Mouse (Mus musculus): ENCODE measurements around the gene Zmat5. TPM values are rescaled to one million over a fixed set of nuclear protein-coding genes. Genes with fewer than 3 reads are reported as not detected.

The Zmat5 gene
- polyA plus RNA-seq, 1 experiment from 2014 or later, result 81.5 TPM

DNA sequence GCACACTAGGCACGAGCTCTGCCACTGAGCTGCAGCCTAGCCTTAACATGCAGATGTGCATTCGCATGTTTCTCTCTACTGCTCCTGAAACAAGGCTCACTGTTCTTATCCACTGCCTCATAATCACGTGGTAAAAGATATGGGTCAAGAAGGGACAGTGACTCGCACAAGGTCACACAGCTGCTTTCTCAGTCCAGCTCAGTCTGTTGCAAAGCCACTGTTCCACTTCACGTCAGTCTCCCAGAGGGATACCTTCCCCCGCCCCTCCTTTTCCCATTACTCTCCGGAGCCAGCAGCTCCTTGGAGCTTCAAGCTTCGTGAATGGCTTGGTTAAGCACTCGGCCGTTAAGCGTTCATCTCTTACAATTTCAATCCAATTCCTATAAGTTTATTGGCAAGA lies 15.9 kb downstream of the Zmat5 start:
- no peaks in the 10 kb centered on the region for H3K9me3 ChIP-seq
- H3K4me3 ChIP-seq, result no peak overlapping the region
- no peaks in the 10 kb centered on the region for H3K4me1 ChIP-seq
- H3K4me2 ChIP-seq (replicated peaks), result no peak overlapping the region
- ATAC-seq (ENCODE audit: low FRiP score, low read depth), result no peak
- H3K27ac ChIP-seq (replicated peaks), result no peak overlapping the region
- peaks cover 27% of the 10 kb centered on the region for H3K36me3 ChIP-seq
- WGBS, result 70% methylated on average over 11 of the region's 11 CpGs
- H3K27me3 ChIP-seq, result no peaks in the 10 kb centered on the region
- H3K9ac ChIP-seq (replicated peaks), result no peak overlapping the region

GRCm38 (mm10) chr11:4720900-4721580 lies 16.6 kb downstream of the Zmat5 start:
- no peak overlapping the region for H3K4me2 ChIP-seq (replicated peaks)
- no peaks in the 10 kb centered on the region for H3K27me3 ChIP-seq
- H3K27ac ChIP-seq (replicated peaks), result no peak overlapping the region
- no peaks in the 10 kb centered on the region for H3K9me3 ChIP-seq
- 52% methylated on average over 7 of the region's 7 CpGs for WGBS
- no peak overlapping the region for H3K9ac ChIP-seq (replicated peaks)
- no peak overlapping the region for H3K4me3 ChIP-seq
- no peaks in the 10 kb centered on the region for H3K4me1 ChIP-seq
- ATAC-seq (ENCODE audit: low FRiP score, low read depth), result no peak
- peaks cover 33% of the 10 kb centered on the region for H3K36me3 ChIP-seq

- Histone ChIP-seq H3K4me1 (no peaks in the 10 kb centered on the region), H3K27me3 (no peaks in the 10 kb centered on the region), H3K27ac (replicated peaks) (no peak overlapping the region), H3K9me3 (no peaks in the 10 kb centered on the region), H3K4me2 (replicated peaks) (no peak overlapping the region), H3K9ac (replicated peaks) (no peak overlapping the region), H3K36me3 (peaks cover 40% of the 10 kb centered on the region), H3K4me3 (no peak overlapping the region)
- 86% methylated on average over 8 of the region's 8 CpGs for WGBS
- no peak for ATAC-seq (ENCODE audit: low FRiP score, low read depth)
Measured at GRCm38 (mm10) chr11:4721728-4722127, 17.2 kb downstream of the Zmat5 start.

DNA sequence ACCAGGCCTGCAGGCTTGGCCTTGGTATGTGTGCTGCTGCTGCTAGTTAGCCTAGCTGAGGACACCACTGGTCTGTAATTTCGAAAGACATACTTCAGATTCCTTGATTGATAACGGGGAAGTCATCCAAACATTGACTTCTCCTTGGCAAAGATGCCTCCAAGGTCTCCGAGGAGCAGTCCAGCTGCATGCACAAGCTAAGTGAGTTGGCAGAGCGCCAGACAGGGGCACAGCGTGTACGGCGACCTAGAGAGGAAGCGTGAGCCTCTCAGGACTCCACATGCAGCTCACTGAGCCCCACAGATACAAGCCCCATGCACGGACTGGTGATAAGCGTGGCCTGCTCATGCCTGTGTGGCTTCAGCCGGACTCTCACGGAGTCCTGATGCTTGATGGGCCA lies 25.1 kb downstream of the Zmat5 start:
- Histone ChIP-seq H3K27me3 (no peaks in the 10 kb centered on the region), H3K4me3 (no peak overlapping the region), H3K4me1 (no peaks in the 10 kb centered on the region), H3K36me3 (peaks cover 22% of the 10 kb centered on the region), H3K27ac (replicated peaks) (no peak overlapping the region), H3K4me2 (replicated peaks) (no peak overlapping the region), H3K9ac (replicated peaks) (no peak overlapping the region), H3K9me3 (no peaks in the 10 kb centered on the region)
- WGBS, result 88% methylated on average over 12 of the region's 12 CpGs
- no peak for ATAC-seq (ENCODE audit: low FRiP score, low read depth)

- Histone ChIP-seq H3K36me3 (peaks cover 17% of the 10 kb centered on the region), H3K4me3 (no peak overlapping the region), H3K4me1 (peaks cover 2% of the 10 kb centered on the region), H3K4me2 (replicated peaks) (no peak overlapping the region), H3K9ac (replicated peaks) (no peak overlapping the region), H3K27me3 (no peaks in the 10 kb centered on the region), H3K27ac (replicated peaks) (no peak overlapping the region), H3K9me3 (no peaks in the 10 kb centered on the region)
- 85% methylated on average over 6 of the region's 6 CpGs for WGBS
- no peak for ATAC-seq (ENCODE audit: low FRiP score, low read depth)
Measured at GRCm38 (mm10) chr11:4730096-4730495, 25.6 kb downstream of the Zmat5 start.

DNA sequence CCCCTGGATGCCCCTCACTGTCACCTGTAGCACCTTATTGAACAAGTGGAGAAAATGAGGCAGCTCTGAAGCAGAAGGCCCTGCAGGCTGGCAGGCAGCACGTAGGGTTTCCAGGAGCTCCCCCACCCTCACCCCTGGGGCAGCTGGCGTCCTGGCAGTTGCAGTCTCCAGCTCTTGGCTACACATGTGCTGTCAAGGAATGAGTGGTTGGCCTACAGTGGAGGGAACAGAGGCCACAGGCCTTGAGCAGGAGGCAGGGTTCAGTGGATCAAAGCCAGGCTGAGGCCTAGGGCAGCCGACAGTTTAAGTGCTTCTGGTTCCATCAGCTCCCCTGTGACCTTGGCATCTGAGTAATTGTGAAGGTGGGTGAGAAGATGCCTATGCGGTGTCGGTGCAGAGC lies 26.4 kb downstream of the Zmat5 start:
- peaks cover 9% of the 10 kb centered on the region; the same call in 1 of the 2 replicates for H3K36me3 ChIP-seq
- ATAC-seq (ENCODE audit: low FRiP score, low read depth), result no peak
- H3K9me3 ChIP-seq, result no peaks in the 10 kb centered on the region
- no peak overlapping the region for H3K4me2 ChIP-seq (replicated peaks)
- 85% methylated on average over 5 of the region's 5 CpGs for WGBS
- H3K27ac ChIP-seq (replicated peaks), result no peak overlapping the region
- no peak overlapping the region for H3K4me3 ChIP-seq
- peaks cover 4% of the 10 kb centered on the region; the same call in 1 of the 2 replicates for H3K27me3 ChIP-seq
- no peak overlapping the region for H3K9ac ChIP-seq (replicated peaks)
- peaks cover 8% of the 10 kb centered on the region for H3K4me1 ChIP-seq

- no peak overlapping the region for H3K9ac ChIP-seq (replicated peaks)
- no peak for ATAC-seq (ENCODE audit: low FRiP score, low read depth)
- 0 out of 2 replicates have a peak, but pooled peaks cover under 1% of the 10 kb centered on the region for H3K36me3 ChIP-seq
- WGBS, result 71% methylated on average over 7 of the region's 7 CpGs
- H3K4me3 ChIP-seq, result no peak overlapping the region
- H3K4me2 ChIP-seq (replicated peaks), result no peak overlapping the region
- H3K9me3 ChIP-seq, result no peaks in the 10 kb centered on the region
- H3K4me1 ChIP-seq, result peaks cover 8% of the 10 kb centered on the region
- peaks cover 6% of the 10 kb centered on the region; the same call in 1 of the 2 replicates for H3K27me3 ChIP-seq
- no peak overlapping the region for H3K27ac ChIP-seq (replicated peaks)
Measured at GRCm38 (mm10) chr11:4731781-4732180, 27.3 kb downstream of the Zmat5 start.

DNA sequence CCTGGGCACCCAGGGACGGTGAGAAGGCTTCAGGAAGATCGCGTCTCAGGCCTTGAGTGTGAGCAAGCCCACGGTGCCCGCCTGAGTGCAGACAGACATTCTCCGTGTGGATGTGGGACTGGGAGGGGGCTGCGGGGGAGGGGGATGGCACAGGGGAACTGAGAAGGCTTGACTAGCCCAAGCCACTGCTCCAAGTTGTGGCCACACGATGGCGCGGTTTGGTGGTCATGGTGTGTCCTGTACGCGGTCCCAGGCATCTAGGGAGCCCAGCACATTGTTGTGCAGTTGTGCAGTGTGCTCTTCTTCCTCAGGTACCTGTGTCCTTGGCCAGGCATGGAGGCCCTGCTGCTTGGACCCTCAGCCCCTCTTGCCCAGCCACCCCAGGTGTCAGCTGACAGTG lies 29.7 kb downstream of the Zmat5 start:
- Histone ChIP-seq H3K9ac (replicated peaks) (no peak overlapping the region), H3K27me3 (peaks cover 6% of the 10 kb centered on the region; the same call in 1 of the 2 replicates), H3K4me1 (peaks cover 8% of the 10 kb centered on the region), H3K4me3 (no peak overlapping the region), H3K4me2 (replicated peaks) (no peak overlapping the region), H3K9me3 (no peaks in the 10 kb centered on the region), H3K36me3 (peaks cover 12% of the 10 kb centered on the region; the same call in 1 of the 2 replicates), H3K27ac (replicated peaks) (no peak overlapping the region)
- 31% methylated on average over 12 of the region's 12 CpGs for WGBS
- no peak for ATAC-seq (ENCODE audit: low FRiP score, low read depth)

GRCm38 (mm10) chr11:4736355-4736754 lies 31.9 kb downstream of the Zmat5 start:
- WGBS, result 46% methylated on average over 6 of the region's 6 CpGs
- H3K36me3 ChIP-seq, result peaks cover 12% of the 10 kb centered on the region; the same call in 1 of the 2 replicates
- H3K27ac ChIP-seq (replicated peaks), result no peak overlapping the region
- H3K4me1 ChIP-seq, result peaks cover 8% of the 10 kb centered on the region
- H3K4me3 ChIP-seq, result no peak overlapping the region
- H3K9me3 ChIP-seq, result no peaks in the 10 kb centered on the region
- 0 out of 2 replicates have a peak, but pooled peaks have one; percentile 34 for ATAC-seq (ENCODE audit: low FRiP score, low read depth)
- peaks cover 12% of the 10 kb centered on the region; the same call in 1 of the 2 replicates for H3K27me3 ChIP-seq
- no peak overlapping the region for H3K9ac ChIP-seq (replicated peaks)
- H3K4me2 ChIP-seq (replicated peaks), result no peak overlapping the region

DNA sequence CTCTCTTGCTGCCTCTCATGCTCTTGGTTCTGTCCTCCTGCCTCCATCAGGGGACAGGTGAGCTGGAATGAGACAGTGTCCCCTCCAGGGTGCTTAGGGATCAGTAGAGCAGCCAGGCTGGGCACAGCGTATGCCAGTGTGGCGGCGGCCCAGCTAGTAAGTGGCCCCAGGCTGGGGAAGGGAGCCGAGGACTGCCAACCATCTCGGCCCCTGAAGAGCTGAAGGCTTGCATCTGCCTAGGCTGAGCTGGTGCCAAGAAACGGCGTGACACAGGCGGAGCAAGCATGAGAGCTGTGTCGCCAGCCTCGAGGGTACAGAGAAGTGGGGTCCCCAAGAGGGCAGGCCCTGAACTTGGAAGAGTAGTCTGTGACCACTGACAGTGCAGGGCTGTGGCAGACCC lies 33.2 kb downstream of the Zmat5 start:
- no peak overlapping the region for H3K9ac ChIP-seq (replicated peaks)
- peaks cover 12% of the 10 kb centered on the region; the same call in 1 of the 2 replicates for H3K36me3 ChIP-seq
- no peak overlapping the region for H3K27ac ChIP-seq (replicated peaks)
- WGBS, result 87% methylated on average over 10 of the region's 10 CpGs
- ATAC-seq (ENCODE audit: low FRiP score, low read depth), result no peak
- peaks cover 8% of the 10 kb centered on the region for H3K4me1 ChIP-seq
- H3K27me3 ChIP-seq, result peaks cover 24% of the 10 kb centered on the region
- H3K4me3 ChIP-seq, result no peak overlapping the region
- no peak overlapping the region for H3K4me2 ChIP-seq (replicated peaks)
- H3K9me3 ChIP-seq, result no peaks in the 10 kb centered on the region

DNA sequence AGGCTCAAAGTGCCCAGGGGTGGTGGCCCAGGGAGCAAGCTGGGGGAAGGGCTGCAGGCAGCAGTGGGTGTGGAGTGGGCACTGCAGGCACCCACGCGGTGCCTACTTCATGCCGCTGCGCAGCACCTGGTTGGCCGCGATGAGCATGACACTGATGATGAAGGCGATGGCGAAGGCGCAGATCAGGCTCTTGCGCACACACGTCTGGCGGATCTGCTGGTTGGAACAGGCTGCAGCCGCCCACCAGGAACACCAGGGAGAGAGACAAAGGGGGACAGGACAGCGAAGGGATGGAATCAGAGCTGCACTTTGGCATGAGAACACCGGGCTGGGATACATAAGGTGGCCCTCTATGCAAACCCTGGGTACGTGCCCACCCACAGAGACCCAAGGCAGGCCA lies 34.2 kb downstream of the Zmat5 start:
- no peak for ATAC-seq (ENCODE audit: low FRiP score, low read depth)
- Histone ChIP-seq H3K36me3 (peaks cover 12% of the 10 kb centered on the region; the same call in 1 of the 2 replicates), H3K4me2 (replicated peaks) (no peak overlapping the region), H3K27me3 (peaks cover 33% of the 10 kb centered on the region), H3K27ac (replicated peaks) (no peak overlapping the region), H3K9ac (replicated peaks) (no peak overlapping the region), H3K4me3 (no peak overlapping the region), H3K9me3 (no peaks in the 10 kb centered on the region), H3K4me1 (peaks cover 8% of the 10 kb centered on the region)
- 95% methylated on average over 16 of the region's 16 CpGs for WGBS

DNA sequence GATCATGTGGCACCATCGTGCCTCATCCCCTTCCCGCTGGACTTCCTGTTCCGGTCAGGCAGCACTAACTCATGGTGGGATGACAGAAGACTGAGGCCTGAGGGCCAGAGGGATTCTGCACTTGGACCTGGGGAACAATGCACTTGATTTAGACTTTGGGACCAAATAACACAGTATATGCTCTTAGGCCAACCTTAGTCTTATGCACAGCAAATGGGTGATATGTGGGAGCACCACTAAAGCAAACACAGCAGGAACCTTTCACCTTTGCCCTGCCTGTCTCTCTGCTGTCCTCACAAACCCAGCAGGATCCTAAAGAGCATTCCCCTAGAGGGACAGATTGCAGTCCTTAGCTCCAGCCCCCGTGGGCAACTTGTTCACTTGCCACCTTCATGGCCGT lies 36.3 kb downstream of the Zmat5 start:
- peaks cover 52% of the 10 kb centered on the region for H3K27me3 ChIP-seq
- WGBS, result 81% methylated on average over 5 of the region's 5 CpGs
- H3K4me2 ChIP-seq (replicated peaks), result no peak overlapping the region
- no peak overlapping the region for H3K4me3 ChIP-seq
- no peaks in the 10 kb centered on the region for H3K9me3 ChIP-seq
- peaks cover 12% of the 10 kb centered on the region; the same call in 1 of the 2 replicates for H3K36me3 ChIP-seq
- H3K27ac ChIP-seq (replicated peaks), result no peak overlapping the region
- no peak overlapping the region for H3K9ac ChIP-seq (replicated peaks)
- ATAC-seq (ENCODE audit: low FRiP score, low read depth), result no peak
- H3K4me1 ChIP-seq, result peaks cover 6% of the 10 kb centered on the region
